Mouse (Mus musculus): Measurements from ENCODE around the gene Slc1a7.

DNA sequence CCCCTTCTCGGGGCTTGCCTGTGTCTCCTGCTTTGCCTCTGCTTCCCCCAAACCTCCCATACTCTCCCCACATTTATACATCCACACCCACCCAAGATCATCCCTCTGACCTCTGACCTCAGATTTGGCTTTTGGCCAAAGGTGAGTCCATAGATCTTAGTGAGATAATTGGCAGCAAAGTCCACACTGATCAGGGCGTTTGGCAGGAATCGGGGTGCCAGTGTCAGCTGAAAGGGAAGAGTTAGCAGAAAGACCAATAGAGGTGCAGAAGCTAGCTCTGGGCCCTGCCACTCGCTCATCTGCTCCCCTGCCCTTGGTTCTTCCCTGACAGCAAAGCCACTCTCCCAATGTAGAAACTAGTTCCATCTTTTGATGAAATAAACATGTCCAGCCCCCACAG lies 55.1 kb downstream of the Slc1a7 start:
- TF ChIP-seq POLR2A (IDR thresholded peaks at IDR 0.05; ENCODE audit: extremely low read depth, insufficient read depth, low read length) (no peak), CTCF (IDR thresholded peaks at IDR 0.05; ENCODE audit: extremely low read depth, insufficient read depth, low read length) (no peak)

Data from cortical plate, adult 2 months (tissue).